Mouse (Mus musculus) neural tube, embryonic 14.5 days (tissue): ENCODE data around the gene Prnd. TPM values are rescaled to one million over a fixed set of nuclear protein-coding genes. Genes with fewer than 3 reads are reported as not detected.

Source experiments
- ATAC-seq: fragments of 200-750 bp; cut with Nextera tagmentation; 2 replicates; pipeline ENCODE4 v1.8.0; 2017; ENCODE audit warnings: low read depth, mild to moderate bottlenecking, moderate TSS enrichment, moderate library complexity
- H3K27ac ChIP-seq: fragments of 300-500 bp; sonication (generic); 2 replicates; pipeline ENCODE4 v1.5.1; 2014; ENCODE audit warnings: low read depth, mild to moderate bottlenecking, control low read depth, low read length, moderate library complexity, mixed read lengths
- H3K27me3 ChIP-seq: fragments of 300-500 bp; sonication (generic); 2 replicates; pipeline ENCODE4 v1.6.1; 2014; ENCODE audit warnings: low read length; ENCODE audit not compliant: control insufficient read depth, insufficient read depth
- H3K36me3 ChIP-seq: fragments of 300-500 bp; sonication (generic); 2 replicates; pipeline ENCODE4 v1.6.1; 2014; ENCODE audit warnings: low read length, mixed read lengths; ENCODE audit not compliant: control insufficient read depth, insufficient read depth
- H3K4me1 ChIP-seq: fragments of 300-500 bp; sonication (generic); 2 replicates; pipeline ENCODE4 v1.6.1; 2014; ENCODE audit warnings: low read length; ENCODE audit not compliant: control insufficient read depth, insufficient read depth
- H3K4me2 ChIP-seq: fragments of 300-500 bp; sonication (generic); 2 replicates; pipeline ENCODE4 v1.6.1; 2014; ENCODE audit warnings: mild to moderate bottlenecking, low read depth, low read length, control low read depth
- H3K4me3 ChIP-seq: fragments of 300-500 bp; sonication (generic); 2 replicates; pipeline ENCODE4 v1.5.1; 2014; ENCODE audit warnings: low read depth, low read length, control low read depth, mixed read lengths
- H3K9ac ChIP-seq: fragments of 300-500 bp; sonication (generic); replicated peaks from 2 replicates; pipeline ENCODE4 v1.6.1; 2014; ENCODE audit warnings: low read depth, mild to moderate bottlenecking, control low read depth, low read length, mixed read lengths
- H3K9me3 ChIP-seq: fragments of 300-500 bp; sonication (generic); 2 replicates; pipeline ENCODE4 v1.6.1; 2016; ENCODE audit warnings: low read length; ENCODE audit not compliant: control insufficient read depth
- WGBS: fragments of 180-500 bp; shearing (Covaris S2); extraction: QIAGEN DNeasy Blood & Tissue Kit; methylation state at CpG from one replicate; pipeline ENCODE4 v1.1.7; 2014; 5-methylcytosine and 5-hydroxymethylcytosine counted together
- polyA plus RNA-seq: library from polyadenylated mRNA; unstranded; fragments of >200 nt; fragmentation: Nextera tagmentation; extraction: Ambion mirVana; gene quantifications from 2 replicates; pipeline ENCODE4 v1.2.1, GENCODE M21; 2014

Prnd gene
- polyA plus RNA-seq, 1 experiment from 2014 or later = 4.8 TPM

DNA sequence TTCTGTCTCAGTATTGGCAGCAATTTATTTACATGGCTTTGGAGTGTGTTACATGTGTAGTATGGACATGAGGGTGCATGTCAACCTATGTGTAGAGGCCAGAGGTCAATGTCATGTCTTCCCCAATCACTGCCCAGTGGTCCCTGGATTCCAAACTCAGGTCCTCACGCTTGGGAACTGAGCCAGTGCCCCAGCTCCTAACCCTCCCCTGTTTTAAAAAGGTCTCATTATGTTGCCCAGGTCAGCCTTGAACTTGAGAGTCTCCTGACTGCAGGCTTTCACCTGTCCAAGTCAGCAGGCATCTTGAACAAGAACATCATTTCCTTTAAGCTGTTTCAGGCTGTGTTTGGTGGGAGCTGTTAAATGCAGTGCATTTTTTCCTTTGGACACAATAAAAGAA lies 41.8 kb upstream of the Prnd start:
- H3K9ac ChIP-seq = no peak overlapping the region
- H3K4me2 ChIP-seq = peak overlapping the region; percentile 68; the same call in 1 of the 2 replicates
- peaks cover 22% of the 10 kb centered on the region for H3K4me1 ChIP-seq
- 67% methylated on average over 1 of the region's 1 CpGs for WGBS
- no peak overlapping the region for H3K27ac ChIP-seq
- H3K36me3 ChIP-seq = no peaks in the 10 kb centered on the region
- ATAC-seq = no peak
- H3K9me3 ChIP-seq = no peaks in the 10 kb centered on the region
- no peaks in the 10 kb centered on the region for H3K27me3 ChIP-seq
- H3K4me3 ChIP-seq = no peak overlapping the region

DNA sequence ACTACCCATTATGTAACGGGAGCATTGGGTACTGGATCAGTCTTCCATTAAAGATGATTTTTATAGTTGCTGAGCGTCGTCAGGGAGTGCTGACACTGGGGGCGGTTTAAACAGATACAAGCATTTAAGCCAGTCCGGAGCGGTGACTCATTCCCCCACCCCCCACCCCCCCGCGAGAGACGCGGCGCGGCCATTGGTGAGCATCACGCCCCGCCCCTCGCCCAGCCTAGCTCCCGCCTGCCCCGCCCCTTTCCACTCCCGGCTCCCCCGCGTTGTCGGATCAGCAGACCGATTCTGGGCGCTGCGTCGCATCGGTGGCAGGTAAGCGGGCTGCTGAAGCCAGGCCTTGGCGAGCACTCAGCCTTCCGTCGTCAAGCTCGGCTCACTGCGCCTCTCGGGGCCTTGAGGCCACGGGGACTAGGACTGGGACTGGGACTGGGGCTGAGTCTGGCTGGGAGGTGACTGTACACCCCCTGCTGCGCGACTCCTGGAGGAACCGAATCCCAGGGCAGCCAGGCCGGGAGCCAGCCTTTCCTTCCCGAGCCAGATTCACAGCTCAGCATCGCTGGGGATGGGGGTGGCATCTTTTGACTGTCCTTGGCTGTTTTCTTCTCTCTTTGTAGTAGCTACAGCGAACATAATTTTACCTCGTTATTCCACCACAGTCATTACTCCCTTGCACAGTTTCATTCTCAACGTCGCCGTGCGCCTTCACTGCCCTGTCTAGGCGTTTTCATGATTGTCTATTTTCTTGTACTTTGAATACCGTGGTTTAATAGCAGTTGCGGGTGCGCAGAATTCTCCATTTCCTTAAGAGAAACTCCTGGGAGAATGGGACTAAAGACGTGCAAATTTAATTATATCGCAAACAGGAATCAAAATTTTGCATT lies 40.7 kb upstream of the Prnd start, which contains the start of the genes Prnp and Prn:
Gene Prnp (plus strand): TSS at position 246 of the 890 bp plus-strand sequence.
Gene Prn (plus strand): TSS at position 275 of the 890 bp plus-strand sequence.
- H3K9ac ChIP-seq = peak within 1 kb of the TSS; percentile 80
- H3K36me3 ChIP-seq = no peaks in the 10 kb centered on the region
- H3K4me2 ChIP-seq = peak within 1 kb of the TSS; percentile 68
- H3K4me3 ChIP-seq = peak within 1 kb of the TSS; percentile 74
- peak within 1 kb of the TSS; percentile 94 for H3K27ac ChIP-seq
- peak; percentile 94 for ATAC-seq
- H3K9me3 ChIP-seq = no peaks in the 10 kb centered on the region
- H3K4me1 ChIP-seq = peaks cover 22% of the 10 kb centered on the region
- no peaks in the 10 kb centered on the region for H3K27me3 ChIP-seq
- 3% methylated on average over 47 of the region's 52 CpGs for WGBS

DNA sequence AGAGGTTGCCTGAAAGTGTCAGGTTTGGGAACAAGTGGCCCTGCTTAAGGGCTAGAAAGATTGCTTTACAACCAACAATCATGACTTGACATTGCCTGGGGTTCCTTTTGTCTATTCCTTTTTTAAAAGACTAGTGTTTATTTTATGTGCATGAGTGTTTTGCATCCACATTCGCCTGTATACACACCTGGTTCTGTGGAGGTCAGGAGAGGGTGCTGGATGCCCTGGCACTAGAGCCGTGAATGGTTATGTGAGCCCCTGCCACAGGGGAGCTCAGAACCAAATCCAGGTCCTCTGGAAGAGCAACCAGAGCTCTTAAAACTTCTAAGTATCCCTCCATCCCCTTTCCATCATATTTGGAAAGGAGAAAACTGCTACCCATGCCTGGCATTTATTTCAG lies 39.8 kb upstream of the Prnd start:
- peak overlapping the region; percentile 74 for H3K4me3 ChIP-seq
- H3K9ac ChIP-seq = peak overlapping the region; percentile 80
- no peaks in the 10 kb centered on the region for H3K27me3 ChIP-seq
- H3K36me3 ChIP-seq = no peaks in the 10 kb centered on the region
- no peaks in the 10 kb centered on the region for H3K9me3 ChIP-seq
- H3K27ac ChIP-seq = peak overlapping the region; percentile 94; the same call in 1 of the 2 replicates
- ATAC-seq = no peak
- WGBS = 27% methylated on average over 2 of the region's 2 CpGs
- peak overlapping the region; percentile 68 for H3K4me2 ChIP-seq
- peaks cover 22% of the 10 kb centered on the region for H3K4me1 ChIP-seq

DNA sequence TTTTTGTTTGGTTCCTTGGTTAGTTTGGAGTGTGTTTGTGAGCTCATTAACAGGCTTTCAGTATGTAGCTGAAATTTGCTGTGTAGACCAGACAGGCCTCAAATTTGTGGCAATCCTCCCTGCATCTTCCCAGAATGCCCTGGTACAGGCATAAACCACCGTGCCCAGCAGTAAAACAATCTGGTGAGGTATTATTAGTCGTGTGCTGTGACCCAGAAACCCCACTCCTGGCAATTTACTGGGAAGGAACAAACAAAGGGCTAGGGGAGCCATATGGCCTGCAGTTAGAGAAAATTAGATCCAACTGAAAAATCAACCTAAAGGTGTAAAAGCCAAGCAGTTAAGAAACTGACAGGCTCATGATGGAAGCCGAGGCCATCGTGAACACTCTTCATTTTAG lies 39.3 kb upstream of the Prnd start:
- H3K36me3 ChIP-seq = no peaks in the 10 kb centered on the region
- WGBS = 5% methylated on average over 4 of the region's 4 CpGs
- H3K27ac ChIP-seq = 0 out of 2 replicates have a peak overlapping the region, but pooled peaks have one; percentile 94
- no peaks in the 10 kb centered on the region for H3K9me3 ChIP-seq
- ATAC-seq = no peak
- peak overlapping the region; percentile 68 for H3K4me2 ChIP-seq
- no peaks in the 10 kb centered on the region for H3K27me3 ChIP-seq
- peak overlapping the region; percentile 74 for H3K4me3 ChIP-seq
- peaks cover 22% of the 10 kb centered on the region for H3K4me1 ChIP-seq
- peak overlapping the region; percentile 80; the same call in 1 of the 2 replicates for H3K9ac ChIP-seq

- H3K36me3 ChIP-seq = no peaks in the 10 kb centered on the region
- H3K9ac ChIP-seq = no peak overlapping the region
- peak overlapping the region; percentile 68 for H3K4me2 ChIP-seq
- ATAC-seq = no peak
- 0 out of 2 replicates have a peak overlapping the region, but pooled peaks have one; percentile 1 for H3K4me3 ChIP-seq
- WGBS = 69% methylated on average over 8 of the region's 8 CpGs
- no peaks in the 10 kb centered on the region for H3K9me3 ChIP-seq
- no peak overlapping the region for H3K27ac ChIP-seq
- H3K27me3 ChIP-seq = no peaks in the 10 kb centered on the region
- peaks cover 22% of the 10 kb centered on the region for H3K4me1 ChIP-seq
Measured at GRCm38 (mm10) chr2:131912526-131913258, 38.0 kb upstream of the Prnd start.

DNA sequence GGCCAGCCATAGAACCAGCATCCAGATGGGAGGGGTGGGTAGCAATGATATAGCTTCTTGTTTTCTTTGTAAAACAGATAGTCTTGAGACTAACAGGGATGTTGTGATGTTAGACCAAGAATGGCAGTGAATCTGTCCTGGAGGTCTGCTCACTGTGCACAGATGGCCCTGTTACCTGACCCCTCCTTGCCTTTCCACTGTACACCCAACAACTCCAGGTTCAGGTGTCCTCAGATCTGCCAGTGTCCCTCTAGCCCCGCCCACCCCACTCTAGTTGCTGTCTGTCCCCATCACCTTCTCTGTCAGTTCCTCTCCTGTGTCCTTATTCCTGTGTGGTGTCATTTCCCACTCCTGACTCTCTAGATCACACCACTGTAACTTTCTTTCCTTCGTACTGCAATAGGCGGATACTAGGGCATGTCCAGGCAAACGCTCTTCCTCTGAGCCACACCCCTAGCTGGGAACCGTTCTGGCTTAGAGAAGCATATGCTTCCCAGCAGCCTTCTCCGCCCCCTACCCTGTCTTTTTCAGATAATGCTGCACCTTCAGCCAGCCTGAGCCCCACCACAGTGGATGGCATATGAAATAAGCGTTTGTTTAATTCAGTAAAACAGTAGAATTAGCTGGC lies 18.3 kb upstream of the Prnd start:
- no peak overlapping the region for H3K4me3 ChIP-seq
- H3K27me3 ChIP-seq = no peaks in the 10 kb centered on the region
- H3K36me3 ChIP-seq = peaks cover 4% of the 10 kb centered on the region; the same call in 1 of the 2 replicates
- no peak overlapping the region for H3K9ac ChIP-seq
- no peak overlapping the region for H3K27ac ChIP-seq
- WGBS = 72% methylated on average over 7 of the region's 7 CpGs
- ATAC-seq = no peak
- no peaks in the 10 kb centered on the region for H3K4me1 ChIP-seq
- no peak overlapping the region for H3K4me2 ChIP-seq
- no peaks in the 10 kb centered on the region for H3K9me3 ChIP-seq

GRCm38 (mm10) chr2:131933013-131933412 lies 17.6 kb upstream of the Prnd start:
- Histone ChIP-seq H3K27me3 (no peaks in the 10 kb centered on the region), H3K9me3 (no peaks in the 10 kb centered on the region), H3K4me1 (no peaks in the 10 kb centered on the region), H3K4me3 (no peak overlapping the region), H3K36me3 (peaks cover 7% of the 10 kb centered on the region; the same call in 1 of the 2 replicates), H3K4me2 (no peak overlapping the region), H3K27ac (no peak overlapping the region), H3K9ac (no peak overlapping the region)
- WGBS = 49% methylated on average over 6 of the region's 6 CpGs
- no peak for ATAC-seq

DNA sequence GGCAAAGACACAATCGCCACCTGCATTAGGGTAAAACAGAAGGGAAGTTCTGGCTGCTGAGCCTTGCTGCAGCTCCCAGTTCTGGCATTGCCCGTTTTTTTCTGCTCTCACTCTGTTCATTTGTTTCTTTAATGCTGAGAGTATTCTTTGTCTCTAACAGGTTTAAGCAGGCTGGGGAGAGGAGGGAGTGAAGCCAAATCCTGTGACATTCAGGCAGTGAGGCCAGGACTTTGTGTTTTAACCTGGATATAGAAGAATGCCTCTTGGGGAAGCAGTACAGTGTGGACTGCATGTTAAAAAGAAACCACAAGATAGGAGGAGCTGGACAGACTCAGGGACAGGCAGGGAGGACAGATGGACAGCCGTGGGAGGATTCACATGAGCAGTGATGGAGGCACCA lies 17.1 kb upstream of the Prnd start:
- Histone ChIP-seq H3K4me2 (no peak overlapping the region), H3K9ac (no peak overlapping the region), H3K36me3 (peaks cover 7% of the 10 kb centered on the region; the same call in 1 of the 2 replicates), H3K9me3 (no peaks in the 10 kb centered on the region), H3K27ac (no peak overlapping the region), H3K4me1 (no peaks in the 10 kb centered on the region), H3K27me3 (no peaks in the 10 kb centered on the region), H3K4me3 (no peak overlapping the region)
- WGBS = 67% methylated on average over 3 of the region's 3 CpGs
- no peak for ATAC-seq
